Mouse (Mus musculus): ENCODE results near the gene Sncg.

DNA sequence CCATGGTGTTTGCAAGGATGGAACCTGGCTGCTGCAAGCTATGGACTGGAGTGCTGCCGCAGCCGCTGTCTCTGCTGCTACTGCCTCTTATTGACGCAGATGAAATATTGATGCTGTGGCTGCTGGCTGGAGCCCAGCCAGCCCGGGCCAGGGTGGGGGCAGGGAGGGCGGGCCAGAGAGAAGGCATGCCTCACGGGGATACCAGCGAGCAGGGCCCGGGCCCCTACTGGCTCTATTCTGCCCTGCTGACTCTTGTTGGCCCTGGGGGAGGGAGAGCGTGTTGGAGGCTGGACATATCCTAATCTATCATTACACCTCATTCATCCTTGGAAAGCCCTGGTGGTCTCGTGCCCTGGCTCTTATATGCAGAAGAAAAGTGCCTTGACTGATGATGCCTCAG lies at the start of gene Sncg:
- TF ChIP-seq CTCF (IDR thresholded peaks at IDR 0.05; ENCODE audit: low read depth) = no peak
- TF ChIP-seq EP300 (optimal IDR thresholded peaks at IDR 0.05) = no peak

All from stomach, postnatal 0 days (tissue).